Mouse (Mus musculus) liver, embryonic 14.5 days (tissue): ENCODE results near the gene Plpp3. TPM values are rescaled to one million over a fixed set of nuclear protein-coding genes. Genes with fewer than 3 reads are reported as not detected.

Source experiments
- ATAC-seq: fragments of 200-750 bp; cut with Nextera tagmentation; 2 replicates; pipeline ENCODE4 v1.8.0; 2017; ENCODE audit warnings: moderate number of reproducible peaks, mild to moderate bottlenecking, moderate library complexity; ENCODE audit not compliant: insufficient read depth
- DNase-seq, 3 experiments: peaks; one replicate each; pipeline ENCODE4 v3.0.0-alpha.2; 2012 to 2013; ENCODE audit warnings: low read depth in 3 of 3, low spot score in 3 of 3
- H3K27ac ChIP-seq: fragments of 300-500 bp; sonication (generic); 2 replicates; pipeline ENCODE4 v1.5.1; 2014; ENCODE audit warnings: moderate library complexity, mild to moderate bottlenecking, control low read depth, inconsistent platforms
- H3K27me3 ChIP-seq: fragments of 300-500 bp; sonication (generic); 2 replicates; pipeline ENCODE4 v1.6.1; 2014; ENCODE audit warnings: mild to moderate bottlenecking, low read length, moderate library complexity; ENCODE audit not compliant: control insufficient read depth, insufficient read depth
- H3K36me3 ChIP-seq: fragments of 300-500 bp; sonication (generic); replicated peaks from 2 replicates; pipeline ENCODE4 v1.6.1; 2014; ENCODE audit warnings: low read depth; ENCODE audit not compliant: control insufficient read depth, insufficient read depth
- H3K4me1 ChIP-seq, 2 experiments: fragments of 200-500 bp in 1 of 2; fragments of 300-500 bp in 1 of 2; sonication (generic) in 1 of 2; replicated peaks; 2 replicates each; pipeline ENCODE4 v1.6.1; 2012 to 2014; ENCODE audit warnings: antibody characterized with exemption in 1 of 2, inconsistent platforms in 1 of 2, low read length in 1 of 2; ENCODE audit not compliant: control insufficient read depth in 2 of 2, insufficient read depth in 2 of 2
- H3K4me2 ChIP-seq: fragments of 300-500 bp; sonication (generic); 2 replicates; pipeline ENCODE4 v1.6.1; 2014; ENCODE audit warnings: low read depth, mild to moderate bottlenecking, control low read depth, moderate library complexity
- H3K4me3 ChIP-seq, 2 experiments: fragments of 200-500 bp in 1 of 2; fragments of 300-500 bp in 1 of 2; sonication (generic) in 1 of 2; 2 replicates each; pipeline ENCODE4 v1.5.1; 2012 to 2014; ENCODE audit warnings: low read depth in 2 of 2, low read length in 2 of 2, mild to moderate bottlenecking in 2 of 2, control low read depth in 1 of 2, inconsistent platforms in 1 of 2, moderate library complexity in 1 of 2; ENCODE audit not compliant: insufficient read depth in 1 of 2
- H3K9ac ChIP-seq: fragments of 300-500 bp; sonication (generic); replicated peaks from 2 replicates; pipeline ENCODE4 v1.6.1; 2014; ENCODE audit warnings: mild to moderate bottlenecking, control low read depth, moderate library complexity
- H3K9me3 ChIP-seq: fragments of 300-500 bp; sonication (generic); 2 replicates; pipeline ENCODE4 v1.6.1; 2016; ENCODE audit warnings: low read length, mixed read lengths; ENCODE audit not compliant: control insufficient read depth
- CTCF ChIP-seq: IDR thresholded peaks from 2 replicates; pipeline ENCODE4 v1.5.1; 2016; ENCODE audit warnings: antibody characterized with exemption, low read depth, control low read depth
- EP300 ChIP-seq: IDR thresholded peaks from 2 replicates; pipeline ENCODE4 v1.6.1; 2016; ENCODE audit warnings: antibody characterized with exemption, low read depth
- WGBS: fragments of 180-500 bp; shearing (Covaris S2); extraction: QIAGEN DNeasy Blood & Tissue Kit; methylation state at CpG from one replicate; pipeline ENCODE4 v1.1.7; 2014; ENCODE audit not compliant: insufficient replicate concordance; 5-methylcytosine and 5-hydroxymethylcytosine counted together
- polyA plus RNA-seq, 2 experiments: library from polyadenylated mRNA; depleted of rRNA in 1 of 2; stranded (reverse) in 1 of 2; unstranded in 1 of 2; fragments of >200 nt; fragmentation: Nextera tagmentation in 1 of 2; extraction: Ambion mirVana in 1 of 2; gene quantifications; 2 replicates each; pipeline versions ENCODE4 v1.2.1 to v1.2.3; 2012 to 2014

The Plpp3 gene
- polyA plus RNA-seq, 2 experiments, result 5.7 to 7.0 TPM

DNA sequence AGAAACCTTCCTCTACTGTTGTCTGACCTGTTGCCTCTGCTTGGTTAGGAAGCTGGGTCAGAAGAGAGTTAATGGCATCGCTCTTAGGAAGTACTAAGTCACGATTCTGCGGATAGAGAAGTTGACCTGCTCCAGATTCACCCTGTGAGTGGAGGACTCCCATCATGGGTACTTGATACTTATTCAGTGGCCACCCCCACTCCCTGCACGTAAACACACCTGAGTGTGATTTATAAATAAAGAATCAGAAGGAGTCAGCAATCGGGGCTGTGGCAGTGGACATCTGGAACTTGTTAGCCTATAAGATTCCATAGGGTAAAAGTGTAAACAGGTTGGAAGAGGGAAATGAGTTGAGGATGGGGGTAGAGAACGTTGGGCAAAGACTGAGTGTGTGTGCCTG is 49.0 kb downstream of the Plpp3 start:
- Histone ChIP-seq H3K36me3 (no peaks in the 10 kb centered on the region), H3K9me3 (no peaks in the 10 kb centered on the region), H3K4me3 (no peak overlapping the region), H3K4me2 (no peak overlapping the region), H3K27ac (no peak overlapping the region), H3K4me1 (peaks cover 0 to 5% of the 10 kb centered on the region in 2 experiments; a peak in 1 of 4 replicates), H3K27me3 (no peaks in the 10 kb centered on the region), H3K9ac (no peak overlapping the region)
- ATAC-seq (no peak), DNase-seq (no peak)
- TF ChIP-seq EP300 (no peak), CTCF (no peak)
- WGBS, result 63% methylated on average over 6 of the region's 6 CpGs

DNA sequence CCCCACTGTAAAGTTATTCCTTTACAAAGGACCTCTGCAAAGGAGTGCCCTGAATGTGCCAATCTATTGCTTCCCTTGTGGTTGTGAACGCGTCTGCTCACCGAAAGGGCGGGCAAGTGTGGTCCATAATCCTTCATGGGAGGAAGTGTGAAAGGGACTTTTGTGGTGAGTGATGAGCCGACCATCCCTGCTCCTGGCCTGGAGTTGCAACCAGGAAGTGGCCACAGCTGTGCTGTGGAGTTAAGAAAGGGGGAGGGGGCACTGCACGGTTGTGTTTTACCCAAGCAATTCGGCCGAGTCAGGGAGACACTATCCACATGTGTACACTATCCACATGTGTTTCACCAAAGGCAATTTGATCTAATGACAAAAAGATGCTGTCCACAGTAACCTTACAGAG is 49.8 kb downstream of the Plpp3 start:
- ATAC-seq, result no peak
- TF ChIP-seq CTCF (no peak), EP300 (no peak)
- no peaks in the 10 kb centered on the region for H3K36me3 ChIP-seq
- H3K9me3 ChIP-seq, result no peaks in the 10 kb centered on the region
- no peak for DNase-seq
- H3K4me2 ChIP-seq, result no peak overlapping the region
- no peak overlapping the region for H3K9ac ChIP-seq
- H3K4me3 ChIP-seq, result no peak overlapping the region
- 20% methylated on average over 8 of the region's 8 CpGs for WGBS
- H3K27ac ChIP-seq, result no peak overlapping the region
- H3K4me1 ChIP-seq, result peaks cover 0 to 5% of the 10 kb centered on the region in 2 experiments; a peak in 1 of 4 replicates
- no peaks in the 10 kb centered on the region for H3K27me3 ChIP-seq

DNA sequence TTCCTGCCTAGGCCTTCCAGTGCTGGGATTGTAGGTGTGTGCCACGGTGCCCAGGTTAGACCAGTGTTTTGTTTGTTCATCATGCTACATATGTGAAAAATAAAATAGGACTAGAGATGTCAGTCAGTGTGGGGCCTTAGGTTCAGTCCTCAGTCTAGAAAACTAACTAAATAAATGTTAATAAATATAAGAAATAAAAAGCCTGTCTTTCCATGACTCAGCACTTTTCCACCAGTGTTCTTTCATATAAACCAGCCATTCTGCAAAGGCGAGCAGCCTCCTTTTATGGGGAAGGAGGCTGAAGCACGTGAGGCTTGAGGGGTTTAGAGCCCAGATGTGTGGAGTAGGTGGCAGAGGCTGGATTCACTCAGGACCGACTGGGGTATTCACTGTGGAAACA is 50.5 kb downstream of the Plpp3 start:
- TF ChIP-seq CTCF, result no peak
- no peak for TF ChIP-seq EP300

GRCm38 (mm10) chr4:105208977-105209376 is 51.8 kb downstream of the Plpp3 start:
- H3K4me2 ChIP-seq, result no peak overlapping the region
- peaks cover 0 to 3% of the 10 kb centered on the region in 2 experiments; a peak in 1 of 4 replicates for H3K4me1 ChIP-seq
- H3K9me3 ChIP-seq, result no peaks in the 10 kb centered on the region
- DNase-seq, result no peak
- TF ChIP-seq CTCF, result no peak
- no peak for TF ChIP-seq EP300
- 66% methylated on average over 5 of the region's 5 CpGs for WGBS
- H3K4me3 ChIP-seq, result no peak overlapping the region
- H3K9ac ChIP-seq, result no peak overlapping the region
- no peak for ATAC-seq
- no peak overlapping the region for H3K27ac ChIP-seq
- no peaks in the 10 kb centered on the region for H3K36me3 ChIP-seq
- no peaks in the 10 kb centered on the region for H3K27me3 ChIP-seq

More for the DNA sequence above, 50.5 kb downstream of the Plpp3 start:
- no peak overlapping the region for H3K4me3 ChIP-seq
- ATAC-seq, result no peak
- peaks cover 0 to 3% of the 10 kb centered on the region in 2 experiments; a peak in 1 of 4 replicates for H3K4me1 ChIP-seq
- no peak overlapping the region for H3K27ac ChIP-seq
- no peaks in the 10 kb centered on the region for H3K27me3 ChIP-seq
- WGBS, result 55% methylated on average over 4 of the region's 4 CpGs
- no peak for DNase-seq
- H3K9me3 ChIP-seq, result no peaks in the 10 kb centered on the region
- H3K9ac ChIP-seq, result no peak overlapping the region
- no peaks in the 10 kb centered on the region for H3K36me3 ChIP-seq
- no peak overlapping the region for H3K4me2 ChIP-seq

- Histone ChIP-seq H3K27me3 (no peaks in the 10 kb centered on the region), H3K4me2 (no peak overlapping the region), H3K9ac (no peak overlapping the region), H3K4me1 (peaks cover 0 to 7% of the 10 kb centered on the region in 2 experiments; a peak in 1 of 4 replicates), H3K9me3 (no peaks in the 10 kb centered on the region), H3K4me3 (no peak overlapping the region), H3K27ac (no peak overlapping the region), H3K36me3 (no peaks in the 10 kb centered on the region)
- no peak for TF ChIP-seq CTCF
- no peak for TF ChIP-seq EP300
- DNase-seq, result no peak
- no peak for ATAC-seq
Observed at GRCm38 (mm10) chr4:105213314-105213713, 56.2 kb downstream of the Plpp3 start.
